Mouse (Mus musculus): ENCODE data around the gene Plin3. TPM values are rescaled to one million over a fixed set of nuclear protein-coding genes. Genes with fewer than 3 reads are reported as not detected.

Plin3 gene
- polyA plus RNA-seq, 1 experiment from 2014 or later, result 12.0 TPM

DNA sequence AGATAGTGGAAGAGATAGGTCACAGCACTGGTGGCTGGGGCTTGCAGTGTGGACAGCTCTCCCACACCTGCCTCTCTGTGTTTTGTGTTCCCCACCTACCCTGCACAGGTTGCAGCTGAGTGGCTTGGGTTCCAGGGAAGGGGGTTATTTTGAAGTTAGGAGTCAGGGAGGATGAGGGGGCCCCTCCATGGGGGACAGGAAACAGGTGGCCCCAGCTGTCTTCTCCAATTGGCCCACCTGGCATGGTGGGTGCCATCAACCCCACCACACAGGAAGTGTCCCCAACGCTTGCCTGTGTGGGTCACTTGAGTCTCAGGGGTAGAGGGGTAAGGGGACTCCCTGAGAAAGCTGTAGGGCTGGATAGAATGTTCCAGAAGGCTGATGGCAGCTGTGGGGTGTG lies 618 bp upstream of the Plin3 start:
- ATAC-seq (replicated peaks), result no peak
- Histone ChIP-seq H3K4me1 (peaks cover 24% of the 10 kb centered on the region), H3K9ac (no peak overlapping the region), H3K4me2 (no peak overlapping the region), H3K27ac (no peak overlapping the region), H3K27me3 (replicated peaks) (no peaks in the 10 kb centered on the region), H3K9me3 (no peaks in the 10 kb centered on the region), H3K4me3 (no peak overlapping the region), H3K36me3 (replicated peaks) (no peaks in the 10 kb centered on the region)
- WGBS, result 88% methylated on average over 1 of the region's 1 CpGs

DNA sequence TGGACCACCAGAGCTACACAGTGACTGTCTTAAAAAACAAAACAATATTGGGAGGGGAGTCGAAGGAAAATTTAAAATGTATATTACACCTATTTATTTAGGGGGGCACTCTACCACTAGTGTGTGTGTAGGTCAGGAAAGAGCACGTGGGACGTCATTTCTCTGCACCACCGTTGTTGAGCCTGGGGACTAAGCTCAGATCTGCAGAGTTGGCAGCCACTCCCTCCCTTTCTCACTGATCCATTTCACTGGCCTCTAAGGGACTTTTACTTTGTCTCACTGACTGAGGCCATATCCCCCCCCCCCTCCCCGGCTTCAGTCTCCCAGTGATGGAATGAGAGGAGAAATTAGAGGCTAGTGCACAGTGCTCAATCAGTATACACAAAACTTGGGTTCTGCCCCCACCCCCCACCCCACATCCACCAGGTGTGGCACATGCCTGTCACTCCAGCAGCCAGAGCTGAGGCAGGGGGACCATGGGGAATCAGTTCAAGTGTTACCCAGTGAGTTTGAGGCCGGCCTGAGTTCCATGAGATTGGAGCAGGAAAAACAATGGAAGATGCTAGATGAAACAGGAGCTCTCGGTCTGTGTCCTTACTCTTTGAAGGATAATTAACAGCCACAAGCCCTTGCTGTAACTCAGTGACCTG lies 722 bp downstream of the Plin3 start:
- Histone ChIP-seq H3K4me1 (peaks cover 24% of the 10 kb centered on the region), H3K9me3 (no peaks in the 10 kb centered on the region), H3K4me2 (no peak overlapping the region), H3K27me3 (replicated peaks) (no peaks in the 10 kb centered on the region), H3K27ac (no peak overlapping the region), H3K36me3 (replicated peaks) (no peaks in the 10 kb centered on the region), H3K4me3 (no peak overlapping the region), H3K9ac (no peak overlapping the region)
- ATAC-seq (replicated peaks), result no peak
- WGBS, result 50% methylated on average over 7 of the region's 7 CpGs

DNA sequence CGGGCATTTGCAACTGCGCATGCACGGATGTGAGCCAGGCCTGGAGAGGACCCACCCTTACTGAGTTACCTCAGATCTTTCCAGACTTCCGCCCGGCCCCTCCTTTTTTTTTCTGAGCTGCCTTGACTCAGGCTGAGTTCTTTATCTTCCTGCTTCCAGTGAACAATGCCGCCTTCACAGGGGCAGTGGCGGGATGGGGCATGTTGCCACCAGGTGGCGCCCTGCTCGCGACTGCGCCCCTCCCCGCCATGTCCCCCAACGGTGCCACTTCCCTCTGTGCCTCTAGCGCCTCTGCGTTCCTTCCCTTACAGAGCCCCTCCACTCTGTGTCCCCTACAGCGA lies 1.5 kb downstream of the Plin3 start:
- Histone ChIP-seq H3K27me3 (replicated peaks) (no peaks in the 10 kb centered on the region), H3K4me1 (peaks cover 24% of the 10 kb centered on the region), H3K36me3 (replicated peaks) (no peaks in the 10 kb centered on the region), H3K9me3 (no peaks in the 10 kb centered on the region), H3K4me3 (peak overlapping the region; percentile 19), H3K4me2 (peak overlapping the region; percentile 45), H3K27ac (peak overlapping the region; percentile 51), H3K9ac (no peak overlapping the region)
- WGBS, result 0% methylated on average over 16 of the region's 16 CpGs
- ATAC-seq (replicated peaks), result peak; percentile 86

DNA sequence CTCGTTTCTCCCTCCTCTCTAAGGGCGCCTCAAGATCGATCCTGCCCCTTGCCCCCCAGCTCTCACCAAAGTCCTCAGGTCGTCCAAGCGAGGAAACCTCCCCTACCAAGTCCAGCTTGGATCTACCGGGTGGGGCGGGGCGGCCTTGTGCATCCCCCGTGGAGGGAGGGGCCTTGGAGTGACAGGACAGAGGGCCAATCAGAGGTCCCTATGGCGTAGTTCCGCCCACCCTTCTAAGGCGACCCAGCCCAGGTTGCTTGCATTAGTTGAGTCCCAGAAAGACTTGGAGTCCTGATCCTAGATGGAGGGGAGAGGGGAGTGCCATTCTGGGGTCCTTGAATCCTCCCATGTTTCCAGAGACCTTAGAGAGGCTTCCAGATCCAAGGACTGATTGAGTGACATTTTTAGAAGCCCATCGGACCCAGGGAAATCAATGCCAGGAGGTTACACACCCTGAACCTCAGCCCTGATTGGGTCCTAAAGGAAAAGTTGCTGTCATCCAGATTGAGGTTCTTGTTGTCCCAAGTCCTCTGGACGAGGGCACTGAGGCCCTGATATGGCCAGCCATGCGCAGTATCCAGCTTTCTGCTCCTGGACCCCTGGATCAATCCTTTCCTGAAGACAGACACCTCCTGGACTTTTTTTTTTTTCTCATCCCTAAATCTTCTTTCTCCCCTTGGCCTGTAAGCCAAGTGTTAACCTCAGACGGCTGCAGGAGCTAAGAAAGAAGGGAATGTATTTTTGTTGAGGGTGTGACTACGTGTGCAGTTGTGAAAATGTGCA lies 2.1 kb downstream of the Plin3 start:
- H3K27me3 ChIP-seq (replicated peaks), result no peaks in the 10 kb centered on the region
- peak; percentile 67 for ATAC-seq (replicated peaks)
- H3K9me3 ChIP-seq, result no peaks in the 10 kb centered on the region
- no peak overlapping the region for H3K9ac ChIP-seq
- peak overlapping the region; percentile 25 for H3K4me3 ChIP-seq
- 4% methylated on average over 17 of the region's 17 CpGs for WGBS
- H3K36me3 ChIP-seq (replicated peaks), result no peaks in the 10 kb centered on the region
- peak overlapping the region; percentile 45 for H3K4me2 ChIP-seq
- peak overlapping the region; percentile 51 for H3K27ac ChIP-seq
- H3K4me1 ChIP-seq, result peaks cover 24% of the 10 kb centered on the region

DNA sequence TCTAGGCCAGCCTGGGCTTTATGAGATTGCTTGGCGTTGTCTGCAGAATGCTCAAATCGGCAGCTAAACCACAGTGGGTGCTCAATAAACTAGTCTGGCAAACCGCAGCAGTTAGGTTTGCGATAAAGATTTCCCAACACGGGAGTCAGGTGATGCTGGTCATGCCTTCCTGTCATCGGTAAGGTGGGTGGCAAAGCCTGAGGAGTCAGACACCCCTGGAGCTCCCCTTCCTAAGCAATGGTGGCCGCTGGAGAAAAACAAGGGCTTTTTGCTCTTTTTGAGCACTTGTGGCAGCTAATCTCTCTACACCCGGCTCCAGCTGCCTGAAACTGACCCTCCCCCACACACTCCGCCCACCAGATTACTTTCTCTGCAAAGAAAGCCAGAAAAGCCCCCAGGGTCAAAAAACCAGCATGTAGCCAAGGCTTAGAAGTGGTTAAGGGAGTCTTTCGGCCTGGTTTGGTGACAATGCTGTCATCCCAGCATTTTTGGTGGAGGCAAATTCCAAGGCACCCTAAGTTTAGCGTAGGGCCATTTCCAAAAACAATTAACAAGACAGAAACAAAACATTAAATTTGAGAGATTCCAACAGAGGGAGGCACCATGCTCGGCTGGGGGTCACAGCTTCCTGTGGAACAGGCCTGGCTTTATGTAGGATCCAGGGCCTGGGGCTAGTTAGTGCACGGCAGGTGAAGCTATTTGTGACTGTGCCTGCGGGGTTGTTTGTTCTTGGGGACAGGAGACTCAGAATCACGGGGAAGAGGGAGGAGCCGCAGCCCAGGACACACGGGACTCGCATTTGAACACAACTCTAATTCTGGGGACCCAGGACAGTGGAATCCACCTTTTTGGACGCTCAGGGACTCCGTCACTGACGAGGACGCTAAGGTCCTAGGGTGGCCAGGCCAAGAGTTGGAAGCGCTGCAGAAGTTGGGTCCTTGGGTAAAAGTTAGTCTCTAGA lies 3.0 kb downstream of the Plin3 start:
- peak overlapping the region; percentile 25 for H3K4me3 ChIP-seq
- peak overlapping the region; percentile 15; the same call in 1 of the 2 replicates for H3K9ac ChIP-seq
- H3K36me3 ChIP-seq (replicated peaks), result no peaks in the 10 kb centered on the region
- H3K4me2 ChIP-seq, result peak overlapping the region; percentile 45
- peak overlapping the region; percentile 51 for H3K27ac ChIP-seq
- H3K27me3 ChIP-seq (replicated peaks), result no peaks in the 10 kb centered on the region
- WGBS, result 3% methylated on average over 23 of the region's 23 CpGs
- no peaks in the 10 kb centered on the region for H3K9me3 ChIP-seq
- ATAC-seq (replicated peaks), result no peak; the same call in 1 of the 2 replicates
- peaks cover 24% of the 10 kb centered on the region for H3K4me1 ChIP-seq

DNA sequence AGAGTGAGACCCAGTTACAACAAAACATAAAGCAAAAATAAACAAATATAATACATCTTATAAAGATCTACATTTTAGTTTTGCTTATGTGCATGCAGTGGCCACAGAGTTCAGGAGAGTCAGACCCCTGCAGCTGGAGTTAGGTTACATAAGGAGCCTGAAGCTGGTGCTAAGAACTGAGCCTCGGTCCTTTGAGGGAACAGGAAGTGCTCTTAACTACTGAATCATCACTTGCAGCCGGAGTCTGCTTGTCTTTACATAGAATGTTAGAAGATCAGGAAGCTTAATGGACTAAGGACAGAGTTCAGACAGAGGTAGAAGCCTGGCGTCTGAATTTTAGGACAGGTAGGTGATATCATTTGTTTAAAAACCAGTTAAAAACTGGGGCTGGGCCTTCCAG lies 3.8 kb downstream of the Plin3 start:
- Histone ChIP-seq H3K27me3 (replicated peaks) (no peaks in the 10 kb centered on the region), H3K9ac (no peak overlapping the region), H3K4me3 (no peak overlapping the region), H3K4me1 (peaks cover 24% of the 10 kb centered on the region), H3K36me3 (replicated peaks) (no peaks in the 10 kb centered on the region), H3K4me2 (no peak overlapping the region), H3K27ac (peak overlapping the region; percentile 51; the same call in 1 of the 2 replicates), H3K9me3 (no peaks in the 10 kb centered on the region)
- no peak for ATAC-seq (replicated peaks)
- 48% methylated on average over 3 of the region's 3 CpGs for WGBS

DNA sequence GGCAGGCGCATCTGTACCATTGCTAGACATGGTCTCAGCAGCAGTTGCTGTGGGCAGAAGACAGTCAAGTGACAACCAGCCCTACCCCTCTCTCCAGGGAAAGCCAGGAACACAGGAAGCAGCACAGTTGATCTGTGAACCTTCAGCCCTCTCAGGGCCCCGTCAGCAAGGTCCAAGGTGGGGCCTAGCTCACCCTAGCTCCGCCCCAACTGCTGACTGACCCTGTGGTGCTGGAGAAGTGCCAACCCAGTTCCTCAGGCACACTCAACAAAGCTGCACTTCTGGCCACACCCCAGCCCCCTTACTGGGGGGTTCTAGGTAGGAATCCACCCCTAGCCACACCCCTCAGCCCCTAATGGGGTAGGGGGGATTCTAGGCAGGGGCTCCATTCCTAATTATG lies 4.8 kb downstream of the Plin3 start:
- Histone ChIP-seq H3K27me3 (replicated peaks) (no peaks in the 10 kb centered on the region), H3K4me2 (no peak overlapping the region), H3K27ac (no peak overlapping the region), H3K9me3 (no peaks in the 10 kb centered on the region), H3K4me3 (no peak overlapping the region), H3K36me3 (replicated peaks) (no peaks in the 10 kb centered on the region), H3K4me1 (peaks cover 24% of the 10 kb centered on the region), H3K9ac (no peak overlapping the region)
- 70% methylated on average over 3 of the region's 3 CpGs for WGBS
- ATAC-seq (replicated peaks), result no peak

DNA sequence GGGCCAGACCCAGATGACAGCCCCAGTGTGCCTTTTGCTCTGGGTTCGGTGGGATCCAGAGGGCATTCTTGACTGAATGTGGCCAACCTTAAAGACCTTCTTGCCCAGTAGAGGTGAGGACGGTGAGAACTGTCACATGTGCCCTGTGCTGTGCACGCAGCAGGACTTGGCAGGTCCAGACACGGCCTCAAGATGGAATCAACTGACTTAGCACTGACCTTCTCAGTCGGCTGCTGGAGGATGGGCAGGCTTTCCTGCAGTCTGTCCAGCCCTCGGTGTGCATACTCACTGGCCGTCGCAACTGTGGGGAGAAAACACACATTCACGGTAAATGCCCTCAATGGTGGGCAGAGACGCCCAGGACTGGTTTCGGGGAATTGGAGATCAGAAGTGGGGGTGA lies 6.7 kb downstream of the Plin3 start:
- no peak for ATAC-seq (replicated peaks)
- H3K9me3 ChIP-seq, result no peaks in the 10 kb centered on the region
- H3K9ac ChIP-seq, result no peak overlapping the region
- H3K4me1 ChIP-seq, result peaks cover 18% of the 10 kb centered on the region
- no peaks in the 10 kb centered on the region for H3K27me3 ChIP-seq (replicated peaks)
- no peaks in the 10 kb centered on the region for H3K36me3 ChIP-seq (replicated peaks)
- H3K4me3 ChIP-seq, result no peak overlapping the region
- WGBS, result 95% methylated on average over 11 of the region's 11 CpGs
- H3K4me2 ChIP-seq, result no peak overlapping the region
- no peak overlapping the region for H3K27ac ChIP-seq

DNA sequence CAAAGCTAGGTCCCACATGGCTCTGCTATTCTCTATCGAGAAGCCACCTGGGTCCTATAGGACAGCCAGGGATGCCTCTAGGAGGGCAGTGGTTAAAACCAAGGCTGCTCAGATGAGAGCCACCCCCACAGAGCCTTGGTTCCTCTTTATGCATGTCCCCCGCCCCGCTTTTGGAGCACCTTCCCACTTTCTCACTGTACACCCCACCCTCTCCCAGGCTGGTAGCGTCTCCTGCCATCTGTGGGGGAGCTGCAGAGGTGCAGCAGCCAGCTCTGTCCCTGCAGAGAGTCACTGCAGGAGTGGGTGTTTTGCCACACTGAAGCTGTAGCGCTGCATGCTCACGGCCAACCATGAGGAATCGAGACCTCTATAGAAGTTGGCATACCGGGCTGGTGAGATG lies 9.4 kb downstream of the Plin3 start:
- H3K9me3 ChIP-seq, result no peaks in the 10 kb centered on the region
- H3K4me1 ChIP-seq, result no peaks in the 10 kb centered on the region
- H3K27ac ChIP-seq, result no peak overlapping the region
- no peak overlapping the region for H3K4me3 ChIP-seq
- no peaks in the 10 kb centered on the region for H3K27me3 ChIP-seq (replicated peaks)
- H3K4me2 ChIP-seq, result no peak overlapping the region
- WGBS, result 93% methylated on average over 8 of the region's 8 CpGs
- ATAC-seq (replicated peaks), result no peak
- H3K36me3 ChIP-seq (replicated peaks), result no peaks in the 10 kb centered on the region
- no peak overlapping the region for H3K9ac ChIP-seq

DNA sequence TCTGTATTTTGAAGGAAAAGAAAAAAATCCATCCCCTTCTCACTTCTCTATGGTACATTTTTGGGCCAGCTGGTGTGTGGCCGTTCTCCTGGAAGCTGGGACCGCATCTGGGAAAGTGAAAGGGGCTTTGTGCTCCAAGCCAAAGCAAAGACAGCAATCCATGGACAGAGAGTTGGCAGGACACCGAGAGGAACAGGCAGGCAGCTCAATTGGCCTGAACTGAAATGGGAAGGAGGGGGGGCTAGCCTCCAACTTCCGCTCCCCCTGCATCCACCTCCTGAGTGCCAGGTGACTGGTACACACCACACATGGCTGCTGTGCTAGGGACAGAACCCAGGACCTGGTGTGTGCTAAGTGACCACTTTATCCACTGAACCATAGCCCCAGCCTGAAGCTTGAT lies 9.9 kb downstream of the Plin3 start:
- H3K36me3 ChIP-seq (replicated peaks), result no peaks in the 10 kb centered on the region
- no peaks in the 10 kb centered on the region for H3K4me1 ChIP-seq
- H3K27ac ChIP-seq, result no peak overlapping the region
- ATAC-seq (replicated peaks), result no peak
- H3K4me2 ChIP-seq, result no peak overlapping the region
- no peaks in the 10 kb centered on the region for H3K27me3 ChIP-seq (replicated peaks)
- no peak overlapping the region for H3K4me3 ChIP-seq
- no peak overlapping the region for H3K9ac ChIP-seq
- 88% methylated on average over 4 of the region's 4 CpGs for WGBS
- no peaks in the 10 kb centered on the region for H3K9me3 ChIP-seq

DNA sequence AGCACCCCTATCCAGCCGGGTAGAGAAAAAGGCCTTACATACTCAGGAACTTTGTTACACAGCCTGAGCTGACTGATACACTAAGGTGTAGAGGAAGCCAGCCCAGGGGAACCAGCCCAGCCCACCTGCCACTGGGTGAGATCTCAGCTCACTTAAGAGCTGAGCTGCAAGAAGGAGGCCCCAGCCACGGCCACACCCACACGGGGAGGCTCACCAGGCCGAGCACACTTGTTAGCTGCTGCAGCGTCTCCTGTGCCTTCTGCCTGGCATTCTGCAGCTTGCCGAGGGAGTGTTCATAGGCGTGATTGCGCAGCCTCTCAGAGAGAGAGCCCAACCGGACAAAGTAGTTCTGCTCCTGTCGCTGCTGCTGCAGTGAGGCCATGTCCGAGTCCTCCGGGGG lies 11.5 kb downstream of the Plin3 start:
- no peaks in the 10 kb centered on the region for H3K36me3 ChIP-seq (replicated peaks)
- H3K27me3 ChIP-seq (replicated peaks), result no peaks in the 10 kb centered on the region
- H3K9me3 ChIP-seq, result no peaks in the 10 kb centered on the region
- no peak for ATAC-seq (replicated peaks)
- WGBS, result 92% methylated on average over 12 of the region's 12 CpGs
- no peak overlapping the region for H3K4me3 ChIP-seq
- H3K4me1 ChIP-seq, result peaks cover 11% of the 10 kb centered on the region
- no peak overlapping the region for H3K9ac ChIP-seq
- no peak overlapping the region for H3K27ac ChIP-seq
- H3K4me2 ChIP-seq, result no peak overlapping the region

DNA sequence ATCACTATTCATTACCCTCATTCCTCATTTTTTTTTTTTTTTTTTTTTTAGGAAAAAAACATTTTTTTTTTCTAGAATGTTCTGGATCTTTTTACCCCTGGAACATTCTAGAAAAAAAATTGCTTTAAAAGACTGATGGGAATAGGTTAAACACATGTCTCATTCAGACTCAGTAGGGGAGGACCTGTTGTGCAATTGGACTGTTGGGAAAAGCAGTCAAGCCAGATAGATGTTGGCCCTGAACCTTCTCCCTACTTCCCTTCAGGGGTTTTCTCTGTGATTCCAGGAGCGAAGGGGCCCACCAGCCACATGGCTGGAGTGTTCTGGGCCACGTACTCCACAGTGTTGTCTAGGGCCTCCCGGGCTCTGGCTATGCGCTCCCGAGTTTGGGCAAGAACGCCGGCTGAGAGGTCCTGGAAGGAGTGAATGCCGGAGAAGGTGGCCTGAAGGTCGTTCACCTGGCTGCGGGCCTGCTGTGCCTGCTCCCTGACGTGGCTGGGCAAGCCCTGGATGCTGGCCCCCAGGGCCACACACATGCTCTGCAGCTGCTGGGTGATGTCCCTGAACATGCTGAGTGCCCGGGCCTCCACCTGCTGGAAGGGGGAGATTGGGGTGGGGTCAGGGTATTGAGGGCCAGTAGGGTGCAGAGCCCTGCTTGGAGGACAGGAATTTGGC lies 13.1 kb downstream of the Plin3 start:
- WGBS, result 90% methylated on average over 12 of the region's 12 CpGs
- H3K4me3 ChIP-seq, result no peak overlapping the region

More for the DNA sequence above, 13.1 kb downstream of the Plin3 start:
- no peaks in the 10 kb centered on the region for H3K36me3 ChIP-seq (replicated peaks)
- no peaks in the 10 kb centered on the region for H3K27me3 ChIP-seq (replicated peaks)
- H3K27ac ChIP-seq, result no peak overlapping the region
- no peak overlapping the region for H3K4me2 ChIP-seq
- H3K4me1 ChIP-seq, result peaks cover 14% of the 10 kb centered on the region
- no peaks in the 10 kb centered on the region for H3K9me3 ChIP-seq
- H3K9ac ChIP-seq, result no peak overlapping the region
- no peak for ATAC-seq (replicated peaks)

Measured in midbrain, embryonic 15.5 days (tissue).